Mouse (Mus musculus): Measurements from ENCODE around the gene Mgst2. TPM values are rescaled to one million over a fixed set of nuclear protein-coding genes. Genes with fewer than 3 reads are reported as not detected.

The Mgst2 gene
- polyA plus RNA-seq, 3 experiments from 2014 or later: 13.4 to 184 (median 82.2) TPM

DNA sequence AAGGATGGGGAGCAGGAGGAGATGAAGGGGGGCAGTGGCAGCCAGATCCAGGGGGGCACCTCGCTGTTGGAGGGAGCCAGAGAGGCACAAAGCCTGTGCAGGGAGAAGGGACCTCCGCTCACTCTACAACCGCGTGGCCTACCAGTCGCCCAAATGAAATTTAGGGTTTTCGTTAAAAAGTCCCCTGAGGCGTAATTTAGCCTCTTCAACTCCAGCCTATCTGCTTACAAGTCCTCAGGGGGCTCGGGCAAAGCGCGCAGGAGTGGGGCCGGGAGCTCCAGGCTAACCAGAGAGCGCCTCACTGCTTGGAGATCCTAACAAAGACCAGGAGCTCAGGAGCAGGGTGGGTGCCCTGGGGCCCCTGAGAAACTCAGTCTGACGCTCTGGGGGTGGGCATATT, 41.8 kb downstream of the Mgst2 start:
- ATAC-seq: no peak

DNA sequence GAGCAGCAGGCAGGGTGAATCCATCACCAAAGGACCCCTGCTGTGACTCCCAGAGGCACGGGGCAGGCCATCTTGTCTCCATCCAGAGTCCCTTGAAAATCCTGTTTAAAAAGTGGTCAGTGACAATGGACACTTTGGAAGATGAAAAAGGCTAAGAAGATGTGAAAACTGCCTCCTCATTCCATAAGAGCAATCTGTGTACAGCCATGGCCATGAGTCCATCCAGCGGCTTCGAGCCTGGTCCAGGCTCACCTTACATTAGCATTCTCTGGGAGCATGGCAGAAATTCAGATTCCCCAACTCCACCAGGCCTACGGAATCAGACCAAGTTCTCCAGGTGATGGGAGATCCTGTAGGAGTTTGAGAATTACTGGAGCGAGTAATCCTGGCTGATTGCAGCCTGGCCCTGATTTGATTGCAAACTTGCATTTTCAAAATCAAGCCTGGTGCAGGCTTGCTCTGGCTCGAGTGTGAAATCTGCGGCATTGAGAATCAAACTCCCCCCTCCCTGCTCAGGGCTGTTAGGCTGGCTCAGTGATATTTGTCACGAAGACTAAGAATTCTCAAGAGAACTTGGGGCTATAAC, 42.6 kb downstream of the Mgst2 start:
- ATAC-seq: no peak

DNA sequence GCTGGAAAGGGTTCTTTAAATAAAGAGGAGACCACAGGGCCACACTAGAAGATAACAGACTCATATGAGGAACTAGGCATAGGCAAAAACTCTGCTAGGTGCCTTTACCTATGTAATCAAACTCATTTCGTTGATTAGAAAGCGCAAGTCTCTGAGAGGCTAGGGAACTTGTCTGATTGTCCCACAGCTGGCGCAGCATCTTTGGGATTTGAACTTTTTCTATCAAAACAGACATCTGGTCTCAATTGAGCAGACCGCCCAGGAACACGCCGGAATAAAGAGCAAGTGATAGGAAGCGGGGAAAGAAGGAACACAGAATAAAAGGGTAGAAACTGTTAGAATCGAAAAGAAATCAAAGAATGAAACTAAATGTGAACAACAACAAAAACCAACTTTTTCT, 43.3 kb downstream of the Mgst2 start:
- no peak for ATAC-seq

DNA sequence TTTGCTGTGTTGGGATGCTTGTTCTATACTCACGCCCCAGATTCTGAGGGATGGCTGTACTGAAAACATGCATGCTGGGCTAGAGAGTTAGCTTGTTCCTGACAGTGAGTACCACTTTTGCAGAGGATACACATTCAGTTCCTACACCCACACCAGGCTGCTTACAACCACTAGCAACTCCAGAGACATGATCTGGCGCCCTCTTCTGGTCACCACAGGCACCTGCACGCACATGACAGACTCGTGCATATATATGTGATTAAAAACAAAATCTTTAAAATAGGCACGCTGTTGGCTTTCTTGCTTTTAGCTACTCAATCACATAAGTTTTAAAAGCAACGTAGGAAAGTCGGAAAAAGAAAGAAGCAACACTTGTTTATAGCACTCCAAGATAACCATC, 45.1 kb downstream of the Mgst2 start:
- no peak for ATAC-seq

DNA sequence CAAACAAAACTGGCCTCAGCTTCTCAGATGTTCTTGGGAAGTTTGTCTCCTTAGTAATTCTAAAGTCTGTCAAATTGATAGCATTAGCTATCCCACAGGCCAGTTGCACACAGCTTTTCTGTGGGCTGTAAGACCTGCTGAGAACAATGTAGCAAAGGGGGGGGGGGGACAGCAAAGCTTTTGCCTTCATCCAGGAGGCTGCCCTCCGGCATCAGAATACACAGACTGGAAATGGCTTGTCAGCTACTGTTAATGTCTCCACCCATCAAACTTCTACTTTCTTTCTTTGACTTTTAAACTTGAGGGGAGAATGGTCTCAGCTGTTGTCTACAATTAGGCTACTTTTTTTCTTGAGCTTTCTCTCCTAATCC, 48.2 kb downstream of the Mgst2 start:
- no peak for ATAC-seq

DNA sequence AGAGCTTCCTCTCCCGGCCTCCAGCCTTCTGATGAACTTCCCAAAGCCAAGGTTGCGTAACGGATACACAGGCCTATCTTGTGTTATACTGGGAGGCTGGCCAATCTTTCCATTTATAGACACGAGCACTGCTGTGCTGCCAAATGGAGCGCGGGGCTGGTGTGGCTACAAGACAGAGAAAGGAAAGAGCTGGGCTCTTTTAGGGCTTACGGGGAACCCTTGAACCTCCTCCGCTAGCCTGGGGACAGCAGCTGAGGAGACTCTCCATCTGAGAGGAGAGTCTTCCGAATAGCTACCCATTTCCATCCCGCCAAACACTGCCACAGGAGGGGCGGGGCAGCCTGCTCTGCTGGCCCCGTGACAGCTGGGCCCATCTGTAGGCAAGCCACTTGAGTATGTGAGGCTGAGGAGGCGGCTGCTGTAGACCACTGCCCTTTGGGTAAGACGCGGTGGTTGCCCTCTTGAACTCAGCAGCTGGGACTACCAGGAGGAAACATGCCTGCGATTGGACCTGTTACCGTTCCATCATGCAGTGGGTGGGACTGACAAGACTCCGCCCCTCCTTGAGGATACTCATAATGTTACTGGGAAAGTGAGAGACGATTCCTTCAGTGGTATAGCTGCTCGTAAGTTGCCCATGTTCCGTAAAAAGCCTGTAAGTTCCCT, 48.7 kb downstream of the Mgst2 start:
- no peak for ATAC-seq

DNA sequence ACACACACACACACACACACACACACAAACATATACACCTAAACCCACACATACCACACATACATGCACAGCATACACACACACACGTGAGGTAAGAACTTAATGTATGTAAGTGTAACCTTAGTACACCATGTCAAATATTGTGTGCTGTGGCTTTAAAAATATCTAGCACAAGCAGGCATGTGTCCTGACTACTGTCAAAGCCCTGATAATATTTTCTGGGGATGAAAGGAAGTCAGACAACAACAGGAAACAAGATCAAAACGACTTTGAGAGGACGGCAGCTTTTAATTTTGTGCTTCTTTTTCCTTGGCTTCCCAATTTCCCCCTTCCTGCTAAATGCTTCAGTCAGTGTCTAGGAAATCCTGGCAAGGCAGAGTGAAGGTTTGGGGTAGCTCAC, 52.2 kb downstream of the Mgst2 start:
- no peak for ATAC-seq

DNA sequence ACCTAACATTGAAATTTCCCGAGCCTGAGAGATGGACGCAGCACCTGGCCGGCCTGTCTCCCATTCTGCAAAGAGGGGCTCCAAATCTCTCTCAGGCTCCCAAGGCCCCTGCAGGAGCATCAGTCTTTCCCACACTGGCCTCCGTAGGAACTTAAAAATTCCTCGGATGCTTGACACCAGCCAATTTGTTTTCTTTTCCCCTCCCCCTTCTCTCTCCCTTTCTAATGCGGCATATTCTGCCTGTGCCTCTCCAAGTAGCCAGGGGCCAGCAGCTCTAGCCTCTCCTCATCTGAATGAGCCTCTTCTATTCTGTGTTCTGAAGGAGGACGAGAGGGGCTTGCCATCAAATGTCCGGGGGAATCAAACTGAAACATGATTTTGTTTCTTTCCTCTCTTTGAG, 53.1 kb downstream of the Mgst2 start:
- ATAC-seq: no peak

DNA sequence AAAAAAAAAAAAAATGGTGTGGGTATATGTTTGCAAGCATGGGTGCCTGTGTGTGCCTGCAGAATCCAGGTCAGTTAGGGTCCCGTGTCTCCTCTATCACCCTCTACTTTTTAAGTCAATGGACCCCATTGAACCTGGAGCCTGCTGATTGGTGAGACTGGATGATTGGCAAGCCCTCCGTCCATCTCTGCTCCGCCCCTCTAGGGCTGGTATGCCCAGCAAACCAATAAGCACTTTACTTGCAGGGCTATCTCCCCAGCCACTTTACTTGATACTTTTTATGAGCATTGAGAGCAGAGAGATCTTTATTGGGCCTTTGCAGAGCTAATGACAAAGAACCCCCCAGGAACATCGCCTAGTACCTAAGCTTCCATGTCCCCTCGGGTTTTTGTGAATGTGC, 54.3 kb downstream of the Mgst2 start:
- ATAC-seq: no peak

DNA sequence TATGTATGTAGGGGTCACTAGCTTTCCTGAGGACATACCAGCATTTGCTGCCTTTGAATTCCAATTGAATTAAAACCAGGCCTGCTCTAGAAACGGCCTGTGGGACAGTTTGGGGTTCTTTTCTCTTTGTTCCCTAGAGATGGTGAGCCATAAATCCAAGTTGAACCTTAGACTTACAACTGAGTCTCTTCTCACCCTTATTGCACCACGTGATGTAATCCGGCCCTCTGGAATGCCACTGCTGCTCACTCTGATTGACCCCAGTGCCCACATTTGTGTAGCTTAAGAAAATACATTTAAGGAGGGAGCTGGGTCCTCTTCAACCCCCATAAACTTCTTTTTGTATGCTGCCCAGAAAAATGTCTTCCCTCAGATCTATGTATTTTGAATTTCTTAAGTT, 57.3 kb downstream of the Mgst2 start:
- ATAC-seq: no peak

DNA sequence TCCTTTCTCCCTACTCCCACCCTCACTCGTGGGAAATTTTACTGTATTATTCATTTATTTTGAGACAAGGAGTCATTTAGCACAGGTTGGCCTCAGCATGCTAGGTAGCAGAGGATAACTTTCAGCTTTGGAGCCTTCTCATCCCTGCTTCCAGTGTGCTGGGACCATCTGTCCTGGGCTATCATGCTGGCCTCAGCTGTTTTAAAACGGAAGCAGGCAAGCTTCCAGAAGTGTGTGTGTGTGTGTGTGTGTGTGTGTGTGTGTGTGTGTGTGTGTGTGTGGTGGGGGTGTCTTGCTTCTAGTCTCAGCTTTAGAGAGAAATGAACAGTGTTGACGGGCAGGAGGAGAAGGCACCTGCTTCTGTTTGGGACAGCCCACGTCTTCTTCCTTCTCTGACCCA, 57.7 kb downstream of the Mgst2 start:
- ATAC-seq: no peak

DNA sequence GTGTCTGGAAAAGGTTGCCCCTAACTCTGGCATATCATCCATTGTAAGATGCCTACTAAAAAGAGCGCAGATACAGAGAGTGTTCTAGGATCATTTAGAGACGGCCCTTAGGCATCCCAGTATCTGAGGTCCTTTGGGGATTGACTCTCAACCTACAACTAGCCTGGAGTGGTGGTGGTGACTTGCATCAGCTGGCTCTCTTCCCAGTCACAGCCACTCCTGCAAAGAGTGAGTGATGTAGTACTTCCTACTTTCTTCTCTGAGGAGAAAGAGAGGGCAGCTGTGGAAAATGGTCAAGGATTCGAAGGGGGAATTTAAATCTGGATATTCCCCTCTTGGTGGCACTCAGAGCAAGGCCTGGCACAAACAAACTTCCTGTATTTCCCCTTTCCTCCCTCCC, 59.2 kb downstream of the Mgst2 start:
- ATAC-seq: no peak

DNA sequence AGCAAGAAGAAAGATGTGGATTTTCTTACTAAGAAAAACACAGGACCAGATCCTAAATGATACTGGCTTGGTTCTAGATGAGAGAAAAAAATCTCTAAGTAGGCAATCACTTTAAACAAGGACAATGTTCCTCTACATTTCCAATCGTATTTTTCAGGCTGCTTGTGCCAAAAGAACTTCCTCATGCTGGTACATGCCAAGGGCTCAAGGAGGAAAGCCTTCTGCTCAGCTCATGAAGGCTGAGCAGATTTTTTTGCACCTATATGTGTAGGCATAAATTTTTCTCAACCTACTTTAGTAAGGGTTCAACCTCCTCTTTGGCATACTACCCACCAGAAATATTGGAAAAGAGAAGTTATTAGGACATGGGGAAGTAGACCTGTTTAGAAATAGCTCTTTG, 59.8 kb downstream of the Mgst2 start:
- no peak for ATAC-seq

DNA sequence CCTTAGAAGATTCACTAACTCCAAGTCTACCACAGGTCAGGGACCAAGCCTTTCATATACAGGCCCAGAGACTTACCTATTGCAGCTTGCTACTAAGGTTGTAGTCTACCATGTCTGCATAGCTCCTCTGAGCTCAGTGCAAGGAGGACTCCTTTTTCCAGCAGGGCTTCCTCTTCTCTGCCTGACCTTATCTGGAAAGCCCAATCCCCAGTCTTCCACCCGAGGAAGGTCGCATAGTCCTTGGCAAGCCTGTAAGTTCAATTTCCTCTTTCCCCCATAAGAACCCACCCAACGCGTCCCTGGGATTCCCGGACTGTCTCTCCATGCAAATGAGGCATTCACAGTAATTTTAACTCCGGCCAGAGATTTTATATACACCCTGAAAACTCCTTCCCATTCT, 66.1 kb downstream of the Mgst2 start:
- ATAC-seq: no peak

DNA sequence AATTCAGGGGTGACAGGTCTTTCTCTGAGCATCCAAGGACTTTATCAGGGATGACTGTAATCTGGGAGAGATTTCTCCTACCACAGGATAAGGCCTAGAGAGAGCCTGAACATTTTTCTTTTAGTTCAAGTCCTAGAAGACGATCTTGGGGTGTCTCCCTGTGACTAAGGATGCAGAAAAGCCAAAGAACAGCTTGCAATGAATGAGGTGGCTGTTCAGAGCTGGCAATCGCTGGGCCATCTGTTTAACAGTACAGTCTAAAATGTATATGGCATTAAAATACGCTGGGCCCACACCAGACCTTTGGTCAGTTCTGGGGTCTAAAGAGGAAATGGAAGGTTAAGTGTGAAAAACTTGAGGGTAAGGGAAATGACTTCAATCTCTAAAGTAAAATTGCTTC, 67.3 kb downstream of the Mgst2 start:
- ATAC-seq: no peak

DNA sequence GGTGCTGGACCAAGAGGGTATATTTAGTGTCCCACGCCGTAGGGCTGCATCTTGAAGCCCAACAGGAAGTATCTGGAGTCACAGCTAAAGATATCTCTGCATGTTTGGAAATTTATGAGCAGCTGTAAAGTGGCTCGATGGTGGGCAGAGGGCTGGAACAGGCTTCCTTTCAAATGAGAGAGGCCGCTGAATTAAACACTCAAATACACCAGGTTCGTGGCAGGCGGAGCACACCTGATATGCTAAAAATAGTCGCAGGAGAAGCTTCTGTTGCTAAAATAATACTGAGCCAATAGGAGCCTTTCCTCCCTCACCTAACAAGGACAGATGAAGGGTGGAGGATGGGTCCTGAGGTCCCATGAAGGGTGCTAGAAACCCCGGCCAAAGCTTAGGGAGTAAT, 67.8 kb downstream of the Mgst2 start:
- ATAC-seq: no peak

DNA sequence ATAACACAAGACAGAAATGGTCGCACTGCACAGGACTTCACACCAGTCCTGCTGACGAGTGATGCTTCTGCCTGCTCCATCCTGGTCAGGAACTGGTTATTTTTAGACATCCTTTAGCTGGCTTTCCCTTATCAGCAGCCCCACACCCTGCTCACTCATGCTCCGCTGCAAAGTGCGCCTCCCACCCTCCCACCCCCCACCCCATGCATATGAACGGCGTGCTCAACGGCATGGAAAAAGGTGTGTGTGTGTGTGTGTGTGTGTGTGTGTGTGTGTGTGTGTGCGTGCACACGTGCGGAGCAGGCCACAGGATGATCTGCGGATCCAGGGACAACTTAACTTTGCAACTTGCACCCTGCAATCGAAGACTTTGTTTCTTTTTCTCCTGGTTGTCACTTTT, 68.3 kb downstream of the Mgst2 start:
- no peak for ATAC-seq

DNA sequence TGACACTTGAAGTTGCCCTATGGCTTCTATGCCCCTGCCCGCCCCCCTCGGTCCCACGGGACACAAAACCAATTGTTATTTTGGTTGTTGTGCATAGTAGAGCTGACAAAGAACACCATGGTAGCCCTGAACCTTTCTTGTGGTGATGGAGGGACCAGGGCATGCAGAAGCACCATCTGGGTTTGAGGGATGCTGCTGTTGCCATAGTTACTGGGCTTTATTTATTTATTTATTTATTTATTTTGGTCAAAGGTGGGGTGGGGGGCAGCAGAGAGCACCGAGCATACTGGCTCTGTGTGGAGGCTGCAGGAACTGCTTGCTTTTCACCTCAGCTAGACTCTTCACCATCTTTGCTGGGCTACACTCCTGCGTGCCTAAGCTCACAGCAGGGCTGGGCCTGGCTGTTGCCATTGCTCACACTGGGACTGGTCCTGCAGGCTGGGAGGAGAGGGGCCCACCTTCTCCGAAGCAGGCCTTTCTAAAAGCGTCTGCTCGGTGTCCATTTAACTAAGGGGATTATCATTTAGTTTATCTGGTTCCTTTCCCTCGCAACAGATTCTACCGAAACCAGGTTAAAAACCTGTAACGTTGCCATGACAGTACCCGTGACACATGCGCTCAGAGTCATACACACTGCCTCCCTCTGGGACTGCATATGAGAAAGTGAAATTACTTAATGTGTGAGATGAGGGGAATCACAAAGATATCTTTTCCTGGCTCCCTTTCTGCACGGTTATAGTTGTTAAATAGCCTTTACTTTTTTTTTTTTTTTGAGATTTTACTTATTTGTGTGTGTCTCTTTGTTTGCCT, 69.2 kb downstream of the Mgst2 start:
- no peak for ATAC-seq

DNA sequence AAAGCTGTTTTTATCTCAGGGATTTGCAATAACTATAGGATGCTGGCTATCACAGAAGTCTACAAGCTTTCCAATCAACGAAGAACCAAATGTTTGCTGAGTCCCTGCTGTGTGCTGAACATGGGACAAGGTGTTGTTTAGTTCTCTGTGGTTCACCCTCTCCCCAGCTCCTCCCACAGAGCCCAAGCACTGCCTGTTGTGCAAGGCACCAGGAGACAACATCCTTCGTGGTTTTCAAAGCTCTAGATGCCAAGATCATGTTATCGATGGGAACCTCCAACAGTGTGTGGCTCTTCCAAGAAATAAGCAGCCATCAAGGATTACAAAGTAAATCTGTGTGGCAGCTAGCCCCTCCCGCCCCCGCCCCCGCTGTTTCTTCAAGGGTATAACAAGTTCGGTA, 70.5 kb downstream of the Mgst2 start:
- ATAC-seq: no peak

DNA sequence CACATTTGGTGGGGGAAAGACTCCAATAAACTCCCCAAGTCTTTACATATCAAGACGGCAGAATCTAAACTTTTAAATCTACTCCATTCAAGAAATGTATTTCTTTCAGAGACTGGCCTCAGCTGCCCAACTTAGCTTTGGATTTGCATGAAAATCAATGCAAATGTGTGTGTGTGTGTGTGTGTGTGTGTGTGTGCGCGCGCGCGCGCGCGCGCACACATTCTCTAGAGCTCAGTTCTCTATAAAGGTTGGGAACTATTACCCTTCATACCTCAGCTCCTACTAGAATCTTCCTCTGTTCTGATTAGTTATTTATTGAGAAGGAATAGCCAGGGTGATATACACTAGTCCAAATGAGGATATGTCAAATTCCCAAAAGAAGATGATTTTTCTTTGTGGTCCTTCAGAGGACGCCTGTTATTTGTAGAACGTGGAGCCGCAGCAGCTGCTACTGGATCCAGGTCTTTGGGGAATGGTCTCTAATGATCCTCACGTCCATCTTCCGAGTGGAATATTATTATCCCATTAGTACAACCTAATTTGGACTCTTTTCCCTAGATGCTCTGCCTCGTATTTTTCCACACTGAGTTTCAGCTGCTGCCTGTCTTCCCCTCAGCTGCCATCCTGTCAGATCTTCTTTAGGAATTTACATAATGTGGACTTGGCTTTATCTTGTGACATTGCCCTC, 71.9 kb downstream of the Mgst2 start:
- ATAC-seq: no peak

Data from inflammation-experienced regulatory T-cells, adult 6 months (primary cell).